Mouse (Mus musculus) intestine, embryonic 14.5 days (tissue): ENCODE data around the gene Daam1. TPM values are rescaled to one million over a fixed set of nuclear protein-coding genes. Genes with fewer than 3 reads are reported as not detected.

ENCODE experiments used
- ATAC-seq: fragments of 200-750 bp; cut with Nextera tagmentation; replicated peaks from 2 replicates; pipeline ENCODE4 v1.8.0; 2017; ENCODE audit warnings: low read depth, moderate number of reproducible peaks, moderate TSS enrichment, moderate library complexity; ENCODE audit not compliant: low FRiP score, low TSS enrichment
- DNase-seq: peaks from one replicate; pipeline ENCODE4 v3.0.0-alpha.2; 2018; ENCODE audit warnings: low spot score
- H3K27ac ChIP-seq: fragments of 300-500 bp; sonication (generic); 2 replicates; pipeline ENCODE4 v1.5.1; 2014; ENCODE audit warnings: low read depth, mild to moderate bottlenecking, control low read depth
- H3K27me3 ChIP-seq: fragments of 300-500 bp; sonication (generic); replicated peaks from 2 replicates; pipeline ENCODE4 v1.6.1; 2014; ENCODE audit warnings: low read length, control low read depth; ENCODE audit not compliant: control insufficient read depth, insufficient read depth
- H3K36me3 ChIP-seq: fragments of 300-500 bp; sonication (generic); 2 replicates; pipeline ENCODE4 v1.6.1; 2014; ENCODE audit warnings: low read length, control low read depth; ENCODE audit not compliant: control insufficient read depth, insufficient read depth
- H3K4me1 ChIP-seq: fragments of 300-500 bp; sonication (generic); replicated peaks from 2 replicates; pipeline ENCODE4 v1.6.1; 2014; ENCODE audit warnings: low read length, control low read depth, mixed read lengths; ENCODE audit not compliant: control insufficient read depth, insufficient read depth
- H3K4me2 ChIP-seq: fragments of 300-500 bp; sonication (generic); 2 replicates; pipeline ENCODE4 v1.6.1; 2014; ENCODE audit warnings: low read length
- H3K4me3 ChIP-seq: fragments of 300-500 bp; sonication (generic); 2 replicates; pipeline ENCODE4 v1.5.1; 2014; ENCODE audit warnings: low read depth, low read length, control low read depth, mixed read lengths
- H3K9ac ChIP-seq: fragments of 300-500 bp; sonication (generic); 2 replicates; pipeline ENCODE4 v1.6.1; 2014; ENCODE audit warnings: mild to moderate bottlenecking, low read length
- H3K9me3 ChIP-seq: fragments of 300-500 bp; sonication (generic); 2 replicates; pipeline ENCODE4 v1.6.1; 2016; ENCODE audit warnings: low read length, control low read depth; ENCODE audit not compliant: control insufficient read depth
- WGBS: fragments of 180-500 bp; shearing (Covaris S2); extraction: QIAGEN DNeasy Blood & Tissue Kit; methylation state at CpG from one replicate; pipeline ENCODE4 v1.1.7; 2014; 5-methylcytosine and 5-hydroxymethylcytosine counted together
- polyA plus RNA-seq: library from polyadenylated mRNA; unstranded; fragments of >200 nt; fragmentation: Nextera tagmentation; extraction: Ambion mirVana; gene quantifications from 2 replicates; pipeline ENCODE4 v1.2.1, GENCODE M21; 2014

Daam1 gene
- polyA plus RNA-seq, 1 experiment from 2014 or later, result 15.6 TPM

GRCm38 (mm10) chr12:71859096-71859495 is 28.2 kb downstream of the Daam1 start:
- no peak for ATAC-seq
- H3K4me2 ChIP-seq, result no peak overlapping the region
- no peaks in the 10 kb centered on the region for H3K27me3 ChIP-seq
- H3K9ac ChIP-seq, result no peak overlapping the region
- H3K4me1 ChIP-seq, result peaks cover 46% of the 10 kb centered on the region
- H3K4me3 ChIP-seq, result no peak overlapping the region
- H3K27ac ChIP-seq, result no peak overlapping the region
- 55% methylated on average over 5 of the region's 5 CpGs for WGBS
- no peaks in the 10 kb centered on the region for H3K9me3 ChIP-seq
- DNase-seq, result no peak
- 0 out of 2 replicates have a peak, but pooled peaks cover 7% of the 10 kb centered on the region for H3K36me3 ChIP-seq

GRCm38 (mm10) chr12:71863846-71864543 is 33.1 kb downstream of the Daam1 start:
- no peaks in the 10 kb centered on the region for H3K9me3 ChIP-seq
- ATAC-seq (0 out of 2 replicates have a peak, but pooled peaks have one; percentile 47), DNase-seq (peak; percentile 64)
- no peak overlapping the region for H3K9ac ChIP-seq
- no peak overlapping the region for H3K4me3 ChIP-seq
- H3K36me3 ChIP-seq, result 0 out of 2 replicates have a peak, but pooled peaks cover 7% of the 10 kb centered on the region
- H3K27me3 ChIP-seq, result no peaks in the 10 kb centered on the region
- H3K27ac ChIP-seq, result peak overlapping the region; percentile 57; the same call in 1 of the 2 replicates
- H3K4me1 ChIP-seq, result peaks cover 29% of the 10 kb centered on the region; the same call in 1 of the 2 replicates
- WGBS, result 26% methylated on average over 10 of the region's 10 CpGs
- peak overlapping the region; percentile 43 for H3K4me2 ChIP-seq

- Histone ChIP-seq H3K4me2 (no peak overlapping the region), H3K9me3 (no peaks in the 10 kb centered on the region), H3K27ac (no peak overlapping the region), H3K4me1 (peaks cover 27% of the 10 kb centered on the region; the same call in 1 of the 2 replicates), H3K27me3 (no peaks in the 10 kb centered on the region), H3K36me3 (0 out of 2 replicates have a peak, but pooled peaks cover 7% of the 10 kb centered on the region), H3K9ac (no peak overlapping the region), H3K4me3 (no peak overlapping the region)
- 34% methylated on average over 3 of the region's 3 CpGs for WGBS
- DNase-seq, result no peak
- no peak for ATAC-seq
These were observed 33.6 kb downstream of the Daam1 start for GRCm38 (mm10) chr12:71864544-71864897.

- no peak for DNase-seq
- no peak overlapping the region for H3K27ac ChIP-seq
- 84% methylated on average over 3 of the region's 3 CpGs for WGBS
- ATAC-seq, result no peak
- H3K4me3 ChIP-seq, result no peak overlapping the region
- no peaks in the 10 kb centered on the region for H3K27me3 ChIP-seq
- H3K4me1 ChIP-seq, result peaks cover 33% of the 10 kb centered on the region; the same call in 1 of the 2 replicates
- H3K9me3 ChIP-seq, result no peaks in the 10 kb centered on the region
- no peak overlapping the region for H3K4me2 ChIP-seq
- H3K36me3 ChIP-seq, result no peaks in the 10 kb centered on the region
- no peak overlapping the region for H3K9ac ChIP-seq
These were observed 35.1 kb downstream of the Daam1 start for GRCm38 (mm10) chr12:71865937-71866336.

- peaks cover 33% of the 10 kb centered on the region; the same call in 1 of the 2 replicates for H3K4me1 ChIP-seq
- H3K36me3 ChIP-seq, result no peaks in the 10 kb centered on the region
- H3K9ac ChIP-seq, result no peak overlapping the region
- ATAC-seq (no peak), DNase-seq (no peak)
- H3K9me3 ChIP-seq, result no peaks in the 10 kb centered on the region
- H3K27ac ChIP-seq, result no peak overlapping the region
- 59% methylated on average over 9 of the region's 9 CpGs for WGBS
- no peak overlapping the region for H3K4me3 ChIP-seq
- no peaks in the 10 kb centered on the region for H3K27me3 ChIP-seq
- no peak overlapping the region for H3K4me2 ChIP-seq
These were observed 36.7 kb downstream of the Daam1 start for GRCm38 (mm10) chr12:71867345-71868240.

- Histone ChIP-seq H3K36me3 (no peaks in the 10 kb centered on the region), H3K9me3 (no peaks in the 10 kb centered on the region), H3K27me3 (no peaks in the 10 kb centered on the region), H3K27ac (no peak overlapping the region), H3K9ac (no peak overlapping the region), H3K4me1 (0 out of 2 replicates have a peak, but pooled peaks cover 15% of the 10 kb centered on the region), H3K4me3 (no peak overlapping the region), H3K4me2 (no peak overlapping the region)
- DNase-seq (no peak), ATAC-seq (no peak)
- 56% methylated on average over 6 of the region's 6 CpGs for WGBS
These were observed 39.8 kb downstream of the Daam1 start for GRCm38 (mm10) chr12:71870644-71871043.

GRCm38 (mm10) chr12:71872330-71872729 is 41.5 kb downstream of the Daam1 start:
- 74% methylated on average over 4 of the region's 4 CpGs for WGBS
- Histone ChIP-seq H3K9ac (no peak overlapping the region), H3K4me3 (no peak overlapping the region), H3K27ac (no peak overlapping the region), H3K9me3 (no peaks in the 10 kb centered on the region), H3K36me3 (no peaks in the 10 kb centered on the region), H3K4me1 (0 out of 2 replicates have a peak, but pooled peaks cover 15% of the 10 kb centered on the region), H3K4me2 (no peak overlapping the region), H3K27me3 (no peaks in the 10 kb centered on the region)
- DNase-seq (no peak), ATAC-seq (no peak)

GRCm38 (mm10) chr12:71874561-71874960 is 43.7 kb downstream of the Daam1 start:
- Histone ChIP-seq H3K27me3 (no peaks in the 10 kb centered on the region), H3K36me3 (no peaks in the 10 kb centered on the region), H3K4me2 (no peak overlapping the region), H3K27ac (no peak overlapping the region), H3K9ac (no peak overlapping the region), H3K9me3 (no peaks in the 10 kb centered on the region), H3K4me1 (0 out of 2 replicates have a peak, but pooled peaks cover 7% of the 10 kb centered on the region), H3K4me3 (no peak overlapping the region)
- DNase-seq (no peak), ATAC-seq (no peak)
- whole genome bisulfite sequencing, result 90% methylated on average over 6 of the region's 6 CpGs
